Comparison of ENCODE assay signal across 12 mouse cellular contexts in genomic region chr13:12175988-12176736, GRCm38 (mm10).
DNase-seq lines count a peak whose midpoint lies in the region; ATAC-seq lines count a peak whose summit lies in the region.
"Had no signal": no experiment of that assay in that cellular context is flagged by ENCODE, and none has a peak within 500 bp of the region (broad histone marks: within the 10 kb centered on the region; RNA-seq: fewer than 3 reads in every experiment).

No protein-coding gene starts in this region.

- no peaks in the 10 kb centered on the region for H3K36me3 ChIP-seq in hindbrain, embryonic 15.5 days
- H3K36me3 ChIP-seq in hindbrain, embryonic 14.5 days (replicated peaks; ENCODE audit: control insufficient read depth, insufficient read depth), result no peaks in the 10 kb centered on the region
- H3K36me3 ChIP-seq in midbrain, embryonic 11.5 days (ENCODE audit: control insufficient read depth, insufficient read depth, low read length), result no peaks in the 10 kb centered on the region
- H3K36me3 ChIP-seq in midbrain, embryonic 16.5 days (ENCODE audit: control insufficient read depth, insufficient read depth, low read length), result no peaks in the 10 kb centered on the region
- no peaks in the 10 kb centered on the region for H3K36me3 ChIP-seq in embryonic facial prominence, embryonic 12.5 days
- H3K36me3 ChIP-seq in midbrain, embryonic 14.5 days (ENCODE audit: control insufficient read depth, insufficient read depth, low read length), result no peaks in the 10 kb centered on the region
- H3K36me3 ChIP-seq: forebrain, embryonic 15.5 days had no signal

- H3K27me3 ChIP-seq in hindbrain, embryonic 15.5 days, result no peaks in the 10 kb centered on the region
- no peaks in the 10 kb centered on the region for H3K27me3 ChIP-seq in hindbrain, embryonic 14.5 days (ENCODE audit: control insufficient read depth, insufficient read depth, low read length)
- no peaks in the 10 kb centered on the region for H3K27me3 ChIP-seq in midbrain, embryonic 11.5 days (ENCODE audit: control insufficient read depth, insufficient read depth, low read length)
- H3K27me3 ChIP-seq in midbrain, embryonic 16.5 days (ENCODE audit: control insufficient read depth, insufficient read depth, low read depth, low read length), result no peaks in the 10 kb centered on the region
- no peaks in the 10 kb centered on the region for H3K27me3 ChIP-seq in embryonic facial prominence, embryonic 12.5 days
- no peaks in the 10 kb centered on the region for H3K27me3 ChIP-seq in midbrain, embryonic 14.5 days (ENCODE audit: control insufficient read depth, insufficient read depth, low read length)
- H3K27me3 ChIP-seq: forebrain, embryonic 15.5 days had no signal

- no peak overlapping the region for H3K27ac ChIP-seq in hindbrain, embryonic 15.5 days (replicated peaks)
- H3K27ac ChIP-seq in hindbrain, embryonic 14.5 days, result no peak overlapping the region
- H3K27ac ChIP-seq in midbrain, embryonic 11.5 days (ENCODE audit: low read depth, low read length), result no peak overlapping the region
- H3K27ac ChIP-seq in midbrain, embryonic 16.5 days (ENCODE audit: low read length), result no peak overlapping the region
- H3K27ac ChIP-seq in embryonic facial prominence, embryonic 12.5 days, result no peak overlapping the region
- no peak overlapping the region for H3K27ac ChIP-seq in midbrain, embryonic 14.5 days (replicated peaks; ENCODE audit: low read depth, low read length)
- H3K27ac ChIP-seq: forebrain, embryonic 15.5 days had no signal

- WGBS in hindbrain, embryonic 15.5 days, result 38% methylated on average over 16 of the region's 16 CpGs
- WGBS in hindbrain, embryonic 14.5 days, result 35% methylated on average over 16 of the region's 16 CpGs
- 39% methylated on average over 16 of the region's 16 CpGs for WGBS in midbrain, embryonic 11.5 days
- 38% methylated on average over 16 of the region's 16 CpGs for WGBS in midbrain, embryonic 16.5 days
- 37% methylated on average over 16 of the region's 16 CpGs for WGBS in embryonic facial prominence, embryonic 12.5 days
- WGBS in midbrain, embryonic 14.5 days, result 43% methylated on average over 16 of the region's 16 CpGs

- DNase-seq in hindbrain, embryonic 14.5 days (ENCODE audit: low spot score), result no peak
- DNase-seq in midbrain, embryonic 11.5 days (ENCODE audit: low spot score, missing footprints), result no peak
- DNase-seq in midbrain, embryonic 14.5 days, result no peak
- no peak for DNase-seq in urinary bladder, adult 2 months (ENCODE audit: low spot score)
- DNase-seq: adrenal gland, postnatal 10 days; cerebellum, adult 9-11 months; lung, adult 2 months; right cerebral cortex, postnatal 14 days had no signal

- H3K4me3 ChIP-seq in hindbrain, embryonic 15.5 days, result no peak overlapping the region
- no peak overlapping the region for H3K4me3 ChIP-seq in hindbrain, embryonic 14.5 days (replicated peaks; ENCODE audit: low read length)
- H3K4me3 ChIP-seq in midbrain, embryonic 11.5 days (ENCODE audit: low read depth, low read length), result no peak overlapping the region
- no peak overlapping the region for H3K4me3 ChIP-seq in midbrain, embryonic 16.5 days (ENCODE audit: low read depth, low read length)
- H3K4me3 ChIP-seq in embryonic facial prominence, embryonic 12.5 days, result no peak overlapping the region
- H3K4me3 ChIP-seq in midbrain, embryonic 14.5 days (replicated peaks; ENCODE audit: low read depth, low read length), result no peak overlapping the region
- H3K4me3 ChIP-seq: forebrain, embryonic 15.5 days had no signal

- no peaks in the 10 kb centered on the region for H3K9me3 ChIP-seq in hindbrain, embryonic 15.5 days
- no peaks in the 10 kb centered on the region for H3K9me3 ChIP-seq in hindbrain, embryonic 14.5 days (ENCODE audit: control insufficient read depth, low read length)
- no peaks in the 10 kb centered on the region for H3K9me3 ChIP-seq in midbrain, embryonic 11.5 days (ENCODE audit: control insufficient read depth, low read length)
- H3K9me3 ChIP-seq in midbrain, embryonic 16.5 days (replicated peaks; ENCODE audit: control insufficient read depth, low read length, poor library complexity, severe bottlenecking), result no peaks in the 10 kb centered on the region
- H3K9me3 ChIP-seq in embryonic facial prominence, embryonic 12.5 days, result no peaks in the 10 kb centered on the region
- no peaks in the 10 kb centered on the region for H3K9me3 ChIP-seq in midbrain, embryonic 14.5 days (ENCODE audit: control insufficient read depth, low read length)
- H3K9me3 ChIP-seq: forebrain, embryonic 15.5 days had no signal

- no peak overlapping the region for H3K9ac ChIP-seq in hindbrain, embryonic 15.5 days
- H3K9ac ChIP-seq in hindbrain, embryonic 14.5 days, result no peak overlapping the region
- no peak overlapping the region for H3K9ac ChIP-seq in midbrain, embryonic 11.5 days (ENCODE audit: low read length)
- H3K9ac ChIP-seq in midbrain, embryonic 16.5 days (ENCODE audit: low read depth, low read length), result no peak overlapping the region
- no peak overlapping the region for H3K9ac ChIP-seq in embryonic facial prominence, embryonic 12.5 days
- no peak overlapping the region for H3K9ac ChIP-seq in midbrain, embryonic 14.5 days (replicated peaks; ENCODE audit: low read length)
- H3K9ac ChIP-seq: forebrain, embryonic 15.5 days had no signal

- ATAC-seq in hindbrain, embryonic 15.5 days (ENCODE audit: low FRiP score, low read depth), result 0 out of 2 replicates have a peak, but pooled peaks have one; percentile 35
- no peak for ATAC-seq in hindbrain, embryonic 14.5 days (ENCODE audit: low FRiP score)
- ATAC-seq in midbrain, embryonic 11.5 days (ENCODE audit: low FRiP score), result 0 out of 2 replicates have a peak, but pooled peaks have one; percentile 38
- no peak for ATAC-seq in midbrain, embryonic 16.5 days
- no peak for ATAC-seq in embryonic facial prominence, embryonic 12.5 days (ENCODE audit: insufficient number of reproducible peaks, insufficient read depth, low FRiP score, low TSS enrichment)
- ATAC-seq in midbrain, embryonic 14.5 days (ENCODE audit: low FRiP score, low TSS enrichment), result no peak
- ATAC-seq: forebrain, embryonic 15.5 days had no signal

- H3K4me1 ChIP-seq in hindbrain, embryonic 15.5 days (replicated peaks), result 0 out of 2 replicates have a peak, but pooled peaks cover 4% of the 10 kb centered on the region
- H3K4me1 ChIP-seq in hindbrain, embryonic 14.5 days (replicated peaks; ENCODE audit: control insufficient read depth, insufficient read depth, low read length), result no peaks in the 10 kb centered on the region
- no peaks in the 10 kb centered on the region for H3K4me1 ChIP-seq in midbrain, embryonic 11.5 days (ENCODE audit: control insufficient read depth, insufficient read depth, low read length)
- H3K4me1 ChIP-seq in midbrain, embryonic 16.5 days (ENCODE audit: control insufficient read depth, insufficient read depth, low read length), result no peaks in the 10 kb centered on the region
- H3K4me1 ChIP-seq in embryonic facial prominence, embryonic 12.5 days, result no peaks in the 10 kb centered on the region
- H3K4me1 ChIP-seq in midbrain, embryonic 14.5 days (ENCODE audit: control insufficient read depth, insufficient read depth, low read length), result no peaks in the 10 kb centered on the region
- H3K4me1 ChIP-seq: forebrain, embryonic 15.5 days had no signal

- H3K4me2 ChIP-seq in hindbrain, embryonic 15.5 days, result no peak overlapping the region
- H3K4me2 ChIP-seq in hindbrain, embryonic 14.5 days (replicated peaks), result no peak overlapping the region
- no peak overlapping the region for H3K4me2 ChIP-seq in midbrain, embryonic 11.5 days
- H3K4me2 ChIP-seq in midbrain, embryonic 16.5 days (ENCODE audit: low read length), result no peak overlapping the region
- 0 out of 2 replicates have a peak overlapping the region, but pooled peaks have one; percentile 9 for H3K4me2 ChIP-seq in embryonic facial prominence, embryonic 12.5 days (replicated peaks)
- 0 out of 2 replicates have a peak overlapping the region, but pooled peaks have one; percentile 9 for H3K4me2 ChIP-seq in midbrain, embryonic 14.5 days (ENCODE audit: low read length)
- H3K4me2 ChIP-seq: forebrain, embryonic 15.5 days had no signal

Comparison
In these comparisons a context has a peak if more than half of its experiments do, and no peak if none do; other contexts are left out.
1. ATAC-seq: peak in hindbrain, embryonic 15.5 days (single experiment) and midbrain, embryonic 11.5 days (single experiment); none in hindbrain, embryonic 14.5 days (single experiment), midbrain, embryonic 16.5 days (single experiment), embryonic facial prominence, embryonic 12.5 days (single experiment) and midbrain, embryonic 14.5 days (single experiment).
2. H3K4me2 ChIP-seq: peak in embryonic facial prominence, embryonic 12.5 days (single experiment) and midbrain, embryonic 14.5 days (single experiment); none in hindbrain, embryonic 15.5 days (single experiment), hindbrain, embryonic 14.5 days (single experiment), midbrain, embryonic 11.5 days (single experiment) and midbrain, embryonic 16.5 days (single experiment).